Mouse (Mus musculus): ENCODE measurements around the gene Gria1. TPM values are rescaled to one million over a fixed set of nuclear protein-coding genes. Genes with fewer than 3 reads are reported as not detected.

Gene Gria1
- polyA plus RNA-seq, 1 experiment from 2014 or later = 1.8 TPM

- no peaks in the 10 kb centered on the region for H3K27me3 ChIP-seq (ENCODE audit: control insufficient read depth, insufficient read depth, low read length)
- no peaks in the 10 kb centered on the region for H3K4me1 ChIP-seq (ENCODE audit: control insufficient read depth, insufficient read depth, low read length)
- H3K9me3 ChIP-seq (ENCODE audit: control insufficient read depth, low read length) = no peaks in the 10 kb centered on the region
- H3K9ac ChIP-seq (ENCODE audit: low read length) = no peak overlapping the region
- no peaks in the 10 kb centered on the region for H3K36me3 ChIP-seq (ENCODE audit: control insufficient read depth, insufficient read depth, low read length)
- ATAC-seq (ENCODE audit: low FRiP score) = no peak
- no peak overlapping the region for H3K27ac ChIP-seq (ENCODE audit: low read depth, low read length)
- WGBS = 79% methylated on average over 5 of the region's 5 CpGs
- H3K4me3 ChIP-seq (ENCODE audit: low read depth, low read length) = no peak overlapping the region
- H3K4me2 ChIP-seq = no peak overlapping the region
- no peak for DNase-seq (ENCODE audit: low spot score, missing footprints)
Observed at GRCm38 (mm10) chr11:57174165-57174564, 163.0 kb downstream of the Gria1 start.

GRCm38 (mm10) chr11:57176552-57176951 is 165.4 kb downstream of the Gria1 start:
- no peak for DNase-seq (ENCODE audit: low spot score, missing footprints)
- no peaks in the 10 kb centered on the region for H3K9me3 ChIP-seq (ENCODE audit: control insufficient read depth, low read length)
- ATAC-seq (ENCODE audit: low FRiP score) = no peak

GRCm38 (mm10) chr11:57184216-57184615 is 173.0 kb downstream of the Gria1 start:
- no peak overlapping the region for H3K9ac ChIP-seq (ENCODE audit: low read length)
- ATAC-seq (ENCODE audit: low FRiP score) = no peak
- H3K36me3 ChIP-seq (ENCODE audit: control insufficient read depth, insufficient read depth, low read length) = no peaks in the 10 kb centered on the region
- no peaks in the 10 kb centered on the region for H3K9me3 ChIP-seq (ENCODE audit: control insufficient read depth, low read length)
- no peaks in the 10 kb centered on the region for H3K27me3 ChIP-seq (ENCODE audit: control insufficient read depth, insufficient read depth, low read length)
- 96% methylated on average over 4 of the region's 4 CpGs for WGBS
- no peaks in the 10 kb centered on the region for H3K4me1 ChIP-seq (ENCODE audit: control insufficient read depth, insufficient read depth, low read length)
- H3K4me3 ChIP-seq (ENCODE audit: low read depth, low read length) = no peak overlapping the region
- no peak for DNase-seq (ENCODE audit: low spot score, missing footprints)
- H3K4me2 ChIP-seq = no peak overlapping the region
- H3K27ac ChIP-seq (ENCODE audit: low read depth, low read length) = no peak overlapping the region

More at GRCm38 (mm10) chr11:57176552-57176951, 165.4 kb downstream of the Gria1 start:
- Histone ChIP-seq H3K9ac (ENCODE audit: low read length) (no peak overlapping the region), H3K27me3 (ENCODE audit: control insufficient read depth, insufficient read depth, low read length) (no peaks in the 10 kb centered on the region), H3K4me2 (no peak overlapping the region), H3K36me3 (ENCODE audit: control insufficient read depth, insufficient read depth, low read length) (no peaks in the 10 kb centered on the region), H3K4me1 (ENCODE audit: control insufficient read depth, insufficient read depth, low read length) (no peaks in the 10 kb centered on the region), H3K4me3 (ENCODE audit: low read depth, low read length) (no peak overlapping the region), H3K27ac (ENCODE audit: low read depth, low read length) (no peak overlapping the region)
- 25% methylated on average over 3 of the region's 3 CpGs for WGBS

GRCm38 (mm10) chr11:57185110-57185509 is 173.9 kb downstream of the Gria1 start:
- Histone ChIP-seq H3K4me1 (ENCODE audit: control insufficient read depth, insufficient read depth, low read length) (no peaks in the 10 kb centered on the region), H3K27me3 (ENCODE audit: control insufficient read depth, insufficient read depth, low read length) (no peaks in the 10 kb centered on the region), H3K9me3 (ENCODE audit: control insufficient read depth, low read length) (no peaks in the 10 kb centered on the region), H3K9ac (ENCODE audit: low read length) (no peak overlapping the region), H3K4me2 (no peak overlapping the region), H3K4me3 (ENCODE audit: low read depth, low read length) (no peak overlapping the region), H3K36me3 (ENCODE audit: control insufficient read depth, insufficient read depth, low read length) (no peaks in the 10 kb centered on the region), H3K27ac (ENCODE audit: low read depth, low read length) (no peak overlapping the region)
- DNase-seq (ENCODE audit: low spot score, missing footprints) = no peak
- no peak for ATAC-seq (ENCODE audit: low FRiP score)

DNA sequence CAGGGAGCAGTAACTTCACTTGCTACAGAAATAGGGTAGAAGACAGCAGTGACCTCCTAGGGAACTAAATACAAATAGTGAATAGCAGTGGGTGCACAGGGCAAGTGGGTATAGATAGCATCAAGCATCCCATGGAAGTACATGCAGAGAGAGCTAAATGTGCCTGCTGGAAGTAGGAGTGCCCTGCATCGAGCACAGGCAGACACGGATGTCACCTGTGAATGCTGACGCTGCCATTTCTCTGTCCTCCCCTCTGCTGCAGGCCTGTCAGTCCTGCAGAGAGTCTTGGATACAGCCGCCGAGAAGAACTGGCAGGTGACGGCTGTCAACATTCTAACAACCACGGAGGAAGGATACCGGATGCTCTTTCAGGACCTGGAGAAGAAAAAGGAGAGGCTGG is 178.2 kb downstream of the Gria1 start:
- 87% methylated on average over 8 of the region's 8 CpGs for WGBS

GRCm38 (mm10) chr11:57194746-57195145 is 183.6 kb downstream of the Gria1 start:
- Histone ChIP-seq H3K9ac (ENCODE audit: low read length) (no peak overlapping the region), H3K4me2 (no peak overlapping the region), H3K36me3 (ENCODE audit: control insufficient read depth, insufficient read depth, low read length) (no peaks in the 10 kb centered on the region), H3K4me1 (ENCODE audit: control insufficient read depth, insufficient read depth, low read length) (no peaks in the 10 kb centered on the region), H3K27me3 (ENCODE audit: control insufficient read depth, insufficient read depth, low read length) (no peaks in the 10 kb centered on the region), H3K4me3 (ENCODE audit: low read depth, low read length) (no peak overlapping the region), H3K9me3 (ENCODE audit: control insufficient read depth, low read length) (no peaks in the 10 kb centered on the region; the same call in 1 of the 2 replicates), H3K27ac (ENCODE audit: low read depth, low read length) (no peak overlapping the region)
- ATAC-seq (ENCODE audit: low FRiP score) (no peak), DNase-seq (ENCODE audit: low spot score, missing footprints) (no peak)
- 90% methylated on average over 5 of the region's 5 CpGs for WGBS

More for the DNA sequence above, 178.2 kb downstream of the Gria1 start:
- H3K9ac ChIP-seq (ENCODE audit: low read length) = no peak overlapping the region
- H3K4me1 ChIP-seq (ENCODE audit: control insufficient read depth, insufficient read depth, low read length) = no peaks in the 10 kb centered on the region
- no peak overlapping the region for H3K4me3 ChIP-seq (ENCODE audit: low read depth, low read length)
- no peak overlapping the region for H3K4me2 ChIP-seq
- no peak overlapping the region for H3K27ac ChIP-seq (ENCODE audit: low read depth, low read length)
- ATAC-seq (ENCODE audit: low FRiP score) (no peak), DNase-seq (ENCODE audit: low spot score, missing footprints) (no peak)
- H3K9me3 ChIP-seq (ENCODE audit: control insufficient read depth, low read length) = no peaks in the 10 kb centered on the region
- no peaks in the 10 kb centered on the region for H3K36me3 ChIP-seq (ENCODE audit: control insufficient read depth, insufficient read depth, low read length)
- H3K27me3 ChIP-seq (ENCODE audit: control insufficient read depth, insufficient read depth, low read length) = no peaks in the 10 kb centered on the region

- DNase-seq (ENCODE audit: low spot score, missing footprints) (no peak), ATAC-seq (ENCODE audit: low FRiP score) (no peak)
- Histone ChIP-seq H3K9me3 (ENCODE audit: control insufficient read depth, low read length) (no peaks in the 10 kb centered on the region; the same call in 1 of the 2 replicates), H3K4me1 (ENCODE audit: control insufficient read depth, insufficient read depth, low read length) (no peaks in the 10 kb centered on the region), H3K27me3 (ENCODE audit: control insufficient read depth, insufficient read depth, low read length) (no peaks in the 10 kb centered on the region), H3K27ac (ENCODE audit: low read depth, low read length) (no peak overlapping the region), H3K4me2 (no peak overlapping the region), H3K36me3 (ENCODE audit: control insufficient read depth, insufficient read depth, low read length) (no peaks in the 10 kb centered on the region), H3K9ac (ENCODE audit: low read length) (no peak overlapping the region), H3K4me3 (ENCODE audit: low read depth, low read length) (no peak overlapping the region)
- WGBS = 86% methylated on average over 10 of the region's 10 CpGs
Observed at GRCm38 (mm10) chr11:57201245-57201976, 190.2 kb downstream of the Gria1 start.

DNA sequence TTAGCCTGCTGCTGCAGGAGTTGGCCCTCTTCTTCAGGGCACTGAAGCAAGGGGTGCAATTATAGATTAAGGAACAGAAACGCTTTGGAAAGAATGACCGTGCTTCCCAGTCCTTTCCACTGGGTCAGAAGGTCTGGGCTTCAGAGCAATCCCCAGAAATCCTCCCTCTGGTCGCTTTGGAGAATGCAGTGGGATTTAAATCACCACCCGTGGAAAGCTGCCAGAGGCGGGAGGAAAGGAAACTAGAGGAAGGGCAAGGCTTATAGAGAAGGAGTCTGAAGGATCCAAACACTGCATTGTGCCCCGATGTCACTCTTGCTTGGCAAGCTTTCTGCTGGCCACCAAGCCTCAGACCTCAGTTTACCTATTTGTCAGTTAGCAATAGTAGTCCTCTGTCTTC is 193.2 kb downstream of the Gria1 start:
- 42% methylated on average over 6 of the region's 6 CpGs for WGBS
- ATAC-seq (ENCODE audit: low FRiP score) = no peak
- no peak for DNase-seq (ENCODE audit: low spot score, missing footprints)

DNA sequence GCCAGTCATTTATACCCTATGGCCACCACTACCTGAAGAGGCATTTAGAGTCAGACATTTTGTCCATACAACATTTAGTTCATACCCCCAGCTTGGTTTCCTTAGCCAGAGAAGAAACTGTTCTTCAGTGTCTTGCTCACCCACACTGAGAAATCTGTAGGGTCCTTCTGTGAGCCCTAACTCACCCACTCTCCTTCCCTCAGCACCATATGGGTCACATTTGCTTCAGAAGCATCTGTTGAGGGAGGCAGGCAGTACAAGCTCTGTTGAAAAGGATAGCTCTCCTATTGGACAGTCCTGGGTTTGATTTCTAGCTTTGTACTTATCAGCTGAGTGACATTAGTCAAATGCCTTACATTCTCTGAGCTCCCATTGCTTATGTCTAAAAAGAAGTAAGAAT is 196.1 kb downstream of the Gria1 start:
- Histone ChIP-seq H3K36me3 (ENCODE audit: control insufficient read depth, insufficient read depth, low read length) (no peaks in the 10 kb centered on the region), H3K4me1 (ENCODE audit: control insufficient read depth, insufficient read depth, low read length) (no peaks in the 10 kb centered on the region), H3K27me3 (ENCODE audit: control insufficient read depth, insufficient read depth, low read length) (no peaks in the 10 kb centered on the region), H3K4me2 (no peak overlapping the region), H3K27ac (ENCODE audit: low read depth, low read length) (no peak overlapping the region), H3K4me3 (ENCODE audit: low read depth, low read length) (no peak overlapping the region), H3K9me3 (ENCODE audit: control insufficient read depth, low read length) (no peaks in the 10 kb centered on the region), H3K9ac (ENCODE audit: low read length) (no peak overlapping the region)
- DNase-seq (ENCODE audit: low spot score, missing footprints) (no peak), ATAC-seq (ENCODE audit: low FRiP score) (no peak)

More for the DNA sequence above, 193.2 kb downstream of the Gria1 start:
- H3K27me3 ChIP-seq (ENCODE audit: control insufficient read depth, insufficient read depth, low read length) = no peaks in the 10 kb centered on the region
- H3K9me3 ChIP-seq (ENCODE audit: control insufficient read depth, low read length) = no peaks in the 10 kb centered on the region
- H3K27ac ChIP-seq (ENCODE audit: low read depth, low read length) = no peak overlapping the region
- no peak overlapping the region for H3K9ac ChIP-seq (ENCODE audit: low read length)
- no peak overlapping the region for H3K4me2 ChIP-seq
- H3K4me1 ChIP-seq (ENCODE audit: control insufficient read depth, insufficient read depth, low read length) = no peaks in the 10 kb centered on the region
- no peaks in the 10 kb centered on the region for H3K36me3 ChIP-seq (ENCODE audit: control insufficient read depth, insufficient read depth, low read length)
- no peak overlapping the region for H3K4me3 ChIP-seq (ENCODE audit: low read depth, low read length)
